8 mouse cellular contexts compared by ENCODE assay signal in the genomic region with DNA sequence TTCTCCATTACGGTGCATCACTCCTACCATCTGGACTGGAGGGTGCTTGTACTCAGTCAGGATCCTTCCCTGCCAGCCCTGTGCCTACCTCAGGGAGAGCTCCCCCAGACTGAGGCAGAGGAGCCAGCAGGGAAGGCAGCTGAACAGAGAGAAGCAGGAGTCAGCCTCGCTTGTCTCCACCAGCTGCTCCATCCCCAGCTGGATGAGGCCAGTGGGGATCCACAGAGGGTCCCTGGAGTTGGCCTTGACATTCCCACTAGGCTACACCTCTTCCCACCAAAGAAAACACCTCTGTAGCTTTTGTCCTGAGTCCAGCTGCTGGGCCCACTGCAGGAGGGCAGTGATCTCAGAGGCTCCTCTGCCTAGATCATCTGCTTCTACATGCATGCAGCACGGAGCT. TPM values are rescaled to one million over a fixed set of nuclear protein-coding genes. Genes with fewer than 3 reads are reported as not detected.
DNase-seq lines count a peak whose midpoint lies in the region; ATAC-seq and TF ChIP-seq lines count a peak whose summit lies in the region.

No protein-coding gene starts in this region.

- peaks cover 68% of the 10 kb centered on the region for H3K36me3 ChIP-seq in embryonic facial prominence, embryonic 13.5 days
- peaks cover 5% of the 10 kb centered on the region; the same call in 1 of the 2 replicates for H3K36me3 ChIP-seq in intestine, embryonic 15.5 days
- peaks cover 22% of the 10 kb centered on the region for H3K36me3 ChIP-seq in neural tube, embryonic 13.5 days

- no peak overlapping the region for H3K4me2 ChIP-seq in embryonic facial prominence, embryonic 13.5 days
- no peak overlapping the region for H3K4me2 ChIP-seq in intestine, embryonic 15.5 days (replicated peaks)
- H3K4me2 ChIP-seq in neural tube, embryonic 13.5 days = no peak overlapping the region; the same call in 1 of the 2 replicates

- ATAC-seq in embryonic facial prominence, embryonic 13.5 days (ENCODE audit: insufficient number of reproducible peaks, insufficient read depth, low FRiP score, low TSS enrichment, low read depth) = no peak
- ATAC-seq in intestine, embryonic 15.5 days = no peak
- ATAC-seq in neural tube, embryonic 13.5 days (ENCODE audit: low read depth) = no peak

- no peak overlapping the region for H3K4me3 ChIP-seq in layer of hippocampus, adult 2 months
- H3K4me3 ChIP-seq in embryonic facial prominence, embryonic 13.5 days = no peak overlapping the region
- H3K4me3 ChIP-seq in intestine, embryonic 15.5 days (replicated peaks) = no peak overlapping the region
- no peak overlapping the region for H3K4me3 ChIP-seq in neural tube, embryonic 13.5 days

- H3K9me3 ChIP-seq in embryonic facial prominence, embryonic 13.5 days = no peaks in the 10 kb centered on the region
- H3K9me3 ChIP-seq in intestine, embryonic 15.5 days = no peaks in the 10 kb centered on the region
- H3K9me3 ChIP-seq in neural tube, embryonic 13.5 days = no peaks in the 10 kb centered on the region

- H3K4me1 ChIP-seq in embryonic facial prominence, embryonic 13.5 days = peaks cover 53% of the 10 kb centered on the region
- peaks cover 64% of the 10 kb centered on the region for H3K4me1 ChIP-seq in intestine, embryonic 15.5 days (replicated peaks)
- peaks cover 62% of the 10 kb centered on the region for H3K4me1 ChIP-seq in neural tube, embryonic 13.5 days (replicated peaks)

- H3K27ac ChIP-seq in layer of hippocampus, adult 2 months = peak overlapping the region; percentile 72
- H3K27ac ChIP-seq in embryonic facial prominence, embryonic 13.5 days = peak overlapping the region; percentile 91
- H3K27ac ChIP-seq in intestine, embryonic 15.5 days = 0 out of 2 replicates have a peak overlapping the region, but pooled peaks have one; percentile 3
- peak overlapping the region; percentile 98 for H3K27ac ChIP-seq in neural tube, embryonic 13.5 days (replicated peaks)

- H3K9ac ChIP-seq in embryonic facial prominence, embryonic 13.5 days = peak overlapping the region; percentile 32; the same call in 1 of the 2 replicates
- H3K9ac ChIP-seq in intestine, embryonic 15.5 days = no peak overlapping the region
- peak overlapping the region; percentile 41 for H3K9ac ChIP-seq in neural tube, embryonic 13.5 days

- DNase-seq in layer of hippocampus, adult 2 months (ENCODE audit: low spot score in 2 of 2) = no peak
- DNase-seq in layer of hippocampus, postnatal 36 days = no peak
- DNase-seq in c-Kit-positive CD71-positive TER-119-positive erythroid progenitor cells, embryonic 14.5 days (ENCODE audit: low spot score) = no peak
- DNase-seq in adrenal gland, adult 8-10 months = no peak
- no peak for DNase-seq in spleen, postnatal 4 days (ENCODE audit: low spot score in 2 of 2)

- no peak for TF ChIP-seq CTCF in layer of hippocampus, adult 2 months (conservative IDR thresholded peaks at IDR 0.05)

- 88% methylated on average over 3 of the region's 3 CpGs for WGBS in embryonic facial prominence, embryonic 13.5 days
- WGBS in intestine, embryonic 15.5 days = 82% methylated on average over 3 of the region's 3 CpGs
- WGBS in neural tube, embryonic 13.5 days = 74% methylated on average over 3 of the region's 3 CpGs

- no peaks in the 10 kb centered on the region for H3K27me3 ChIP-seq in embryonic facial prominence, embryonic 13.5 days
- H3K27me3 ChIP-seq in intestine, embryonic 15.5 days (replicated peaks) = no peaks in the 10 kb centered on the region
- no peaks in the 10 kb centered on the region for H3K27me3 ChIP-seq in neural tube, embryonic 13.5 days

RNA-seq across cellular contexts. Expression of gene Gnai2, which starts 10.2 kb away (rescaled TPM):
- 100 to 1,000 TPM; 208 to 222 TPM for total RNA-seq in layer of hippocampus, adult 2 months (2021)
- 100 to 1,000 TPM; 195 to 208 TPM for total RNA-seq in layer of hippocampus, postnatal 36 days (2021)
- 446 and 470 TPM in 2 replicates for polyA plus RNA-seq in embryonic facial prominence, embryonic 13.5 days (2015; fragmentation: Nextera tagmentation; extraction: Ambion mirVana)
- 334 and 335 TPM in 2 replicates for polyA plus RNA-seq in intestine, embryonic 15.5 days (2015; fragmentation: Nextera tagmentation; extraction: Ambion mirVana)
- polyA plus RNA-seq in neural tube, embryonic 13.5 days (2015; fragmentation: Nextera tagmentation; extraction: Ambion mirVana) = 350 and 384 TPM in 2 replicates
- 100 to 1,000 TPM; 229 to 382 (median 295) TPM for total RNA-seq in adrenal gland, adult 8-10 months (2022)

RNA-seq across cellular contexts. Expression of gene Sema3b, which starts 15.9 kb away (rescaled TPM):
- total RNA-seq in layer of hippocampus, adult 2 months (2021) = 1 to 10 TPM; 1.9 to 2.2 TPM
- total RNA-seq in layer of hippocampus, postnatal 36 days (2021) = 1 to 10 TPM; 1.7 to 2.2 TPM
- polyA plus RNA-seq in embryonic facial prominence, embryonic 13.5 days (2015; fragmentation: Nextera tagmentation; extraction: Ambion mirVana) = 8.4 and 8.6 TPM in 2 replicates
- 34.7 and 37.5 TPM in 2 replicates for polyA plus RNA-seq in intestine, embryonic 15.5 days (2015; fragmentation: Nextera tagmentation; extraction: Ambion mirVana)
- 6.5 and 9.0 TPM in 2 replicates for polyA plus RNA-seq in neural tube, embryonic 13.5 days (2015; fragmentation: Nextera tagmentation; extraction: Ambion mirVana)
- 1 to 10 TPM; 5.0 to 7.7 (median 6.2) TPM for total RNA-seq in adrenal gland, adult 8-10 months (2022)

RNA-seq across cellular contexts. Expression of gene Ifrd2, which starts 37.5 kb away (rescaled TPM):
- total RNA-seq in layer of hippocampus, adult 2 months (2021) = 10 to 100 TPM; 13.7 to 15.2 TPM
- 10 to 100 TPM; 11.2 to 13.8 TPM for total RNA-seq in layer of hippocampus, postnatal 36 days (2021)
- 39.3 and 54.2 TPM in 2 replicates for polyA plus RNA-seq in embryonic facial prominence, embryonic 13.5 days (2015; fragmentation: Nextera tagmentation; extraction: Ambion mirVana)
- 66.4 and 81.9 TPM in 2 replicates for polyA plus RNA-seq in intestine, embryonic 15.5 days (2015; fragmentation: Nextera tagmentation; extraction: Ambion mirVana)
- polyA plus RNA-seq in neural tube, embryonic 13.5 days (2015; fragmentation: Nextera tagmentation; extraction: Ambion mirVana) = 13.5 and 17.4 TPM in 2 replicates
- total RNA-seq in adrenal gland, adult 8-10 months (2022) = 10 to 100 TPM; 36.7 to 49.1 (median 39.8) TPM

RNA-seq across cellular contexts. Expression of gene Hyal3, which starts 44.3 kb away (rescaled TPM):
- 1 to 10 TPM; 2.0 to 2.1 TPM for total RNA-seq in layer of hippocampus, adult 2 months (2021)
- 1 to 10 TPM; 1.3 to 1.8 TPM for total RNA-seq in layer of hippocampus, postnatal 36 days (2021)
- 1.6 and 2.8 TPM in 2 replicates for polyA plus RNA-seq in embryonic facial prominence, embryonic 13.5 days (2015; fragmentation: Nextera tagmentation; extraction: Ambion mirVana)
- polyA plus RNA-seq in intestine, embryonic 15.5 days (2015; fragmentation: Nextera tagmentation; extraction: Ambion mirVana) = 0.74 and 0.97 TPM in 2 replicates
- polyA plus RNA-seq in neural tube, embryonic 13.5 days (2015; fragmentation: Nextera tagmentation; extraction: Ambion mirVana) = 1.9 and 2.0 TPM in 2 replicates
- total RNA-seq in adrenal gland, adult 8-10 months (2022) = 1 to 10 TPM; 1.5 to 2.3 (median 2.0) TPM

RNA-seq across cellular contexts. Expression of gene Slc38a3, which starts 44.4 kb away (rescaled TPM):
- 10 to 100 TPM; 55.7 to 65.0 TPM for total RNA-seq in layer of hippocampus, adult 2 months (2021)
- total RNA-seq in layer of hippocampus, postnatal 36 days (2021) = 10 to 100 TPM; 53.9 to 60.6 TPM
- polyA plus RNA-seq in embryonic facial prominence, embryonic 13.5 days (2015; fragmentation: Nextera tagmentation; extraction: Ambion mirVana) = 3.4 and 4.1 TPM in 2 replicates
- polyA plus RNA-seq in intestine, embryonic 15.5 days (2015; fragmentation: Nextera tagmentation; extraction: Ambion mirVana) = 8.4 and 16.0 TPM in 2 replicates
- polyA plus RNA-seq in neural tube, embryonic 13.5 days (2015; fragmentation: Nextera tagmentation; extraction: Ambion mirVana) = 23.9 and 25.6 TPM in 2 replicates
- total RNA-seq in adrenal gland, adult 8-10 months (2022) = 1 to 10 TPM in 1 of 4 experiments, under 1 TPM in 3; 0.31 to 2.2 (median 0.74) TPM

Comparison
In these comparisons a context has a peak if more than half of its experiments do, and no peak if none do; other contexts are left out.
1. H3K27ac ChIP-seq: peak in every context shown above with its lines; median percentile 98 in neural tube, embryonic 13.5 days; 91 in embryonic facial prominence, embryonic 13.5 days; 72 in layer of hippocampus, adult 2 months; 3 in intestine, embryonic 15.5 days.